Mouse (Mus musculus): ENCODE data around the gene Rabl3. TPM values are rescaled to one million over a fixed set of nuclear protein-coding genes. Genes with fewer than 3 reads are reported as not detected.
A peak's percentile ranks its signal among the peaks of the same experiment; 100 is the strongest.

Gene Rabl3
- total RNA-seq, 2 experiments from 2014 or later: 8.1 to 9.6 TPM

- no peak for DNase-seq (ENCODE audit: low spot score in 2 of 2)
- intact Hi-C loops (cut with DNase I): loop anchor here (2.0 to 5.0 kb wide), 2 partner anchors 74 to 113 kb away; partner anchors contain the start of gene Ndufb4
These were observed 460 bp upstream of the Rabl3 start for GRCm38 (mm10) chr16:37539240-37539610.

- no peak for DNase-seq (ENCODE audit: low spot score in 2 of 2)
- intact Hi-C loops (cut with DNase I): no loop called here
These were observed 1.1 kb downstream of the Rabl3 start for GRCm38 (mm10) chr16:37540776-37541175.

- intact Hi-C loops (cut with DNase I): no loop called here
- no peak for DNase-seq (ENCODE audit: low spot score in 2 of 2)
These were observed 6.6 kb downstream of the Rabl3 start for GRCm38 (mm10) chr16:37546312-37546711.

GRCm38 (mm10) chr16:37550266-37550665, 10.6 kb downstream of the Rabl3 start:
- no peak for DNase-seq (ENCODE audit: low spot score in 2 of 2)
- intact Hi-C loops (cut with DNase I): no loop called here

GRCm38 (mm10) chr16:37550981-37551380, 11.3 kb downstream of the Rabl3 start:
- intact Hi-C loops (cut with DNase I): no loop called here
- DNase-seq (ENCODE audit: low spot score in 2 of 2): no peak

- intact Hi-C loops (cut with DNase I): no loop called here
- no peak for DNase-seq (ENCODE audit: low spot score in 2 of 2)
These were observed 13.1 kb downstream of the Rabl3 start for GRCm38 (mm10) chr16:37552824-37553223.

GRCm38 (mm10) chr16:37562414-37562813, 22.7 kb downstream of the Rabl3 start:
- DNase-seq (ENCODE audit: low spot score in 2 of 2): no peak

GRCm38 (mm10) chr16:37562961-37563360, 23.3 kb downstream of the Rabl3 start:
- peak; percentile 26 to 78 for DNase-seq (ENCODE audit: low spot score in 2 of 2)
- intact Hi-C loops (cut with DNase I): no loop called here

More at GRCm38 (mm10) chr16:37562414-37562813, 22.7 kb downstream of the Rabl3 start:
- intact Hi-C loops (cut with DNase I): no loop called here

- intact Hi-C loops (cut with DNase I): no loop called here
- DNase-seq (ENCODE audit: low spot score in 2 of 2): no peak
These were observed 25.4 kb downstream of the Rabl3 start for GRCm38 (mm10) chr16:37565117-37565516.

GRCm38 (mm10) chr16:37566107-37566506, 26.4 kb downstream of the Rabl3 start:
- DNase-seq (ENCODE audit: low spot score in 2 of 2): peak in 1 of 2 experiments; percentile 62
- intact Hi-C loops (cut with DNase I): no loop called here

GRCm38 (mm10) chr16:37567113-37568050, 27.7 kb downstream of the Rabl3 start:
- intact Hi-C loops (cut with DNase I): no loop called here
- DNase-seq (ENCODE audit: low spot score in 2 of 2): no peak

GRCm38 (mm10) chr16:37571554-37571953, 31.9 kb downstream of the Rabl3 start:
- no peak for DNase-seq (ENCODE audit: low spot score in 2 of 2)
- intact Hi-C loops (cut with DNase I): no loop called here

- intact Hi-C loops (cut with DNase I): no loop called here
- DNase-seq (ENCODE audit: low spot score in 2 of 2): no peak
These were observed 32.6 kb downstream of the Rabl3 start for GRCm38 (mm10) chr16:37572117-37572754.

GRCm38 (mm10) chr16:37573061-37573460, 33.4 kb downstream of the Rabl3 start:
- no peak for DNase-seq (ENCODE audit: low spot score in 2 of 2)
- intact Hi-C loops (cut with DNase I): no loop called here

- intact Hi-C loops (cut with DNase I): no loop called here
These were observed 35.6 kb downstream of the Rabl3 start for GRCm38 (mm10) chr16:37575325-37575724.

GRCm38 (mm10) chr16:37579591-37579990, 39.9 kb downstream of the Rabl3 start:
- intact Hi-C loops (cut with DNase I): no loop called here
- DNase-seq (ENCODE audit: low spot score in 2 of 2): no peak

More at GRCm38 (mm10) chr16:37575325-37575724, 35.6 kb downstream of the Rabl3 start:
- no peak for DNase-seq (ENCODE audit: low spot score in 2 of 2)

GRCm38 (mm10) chr16:37579994-37580393, 40.3 kb downstream of the Rabl3 start, which contains the start of gene Hgd:
Gene Hgd, plus strand, starts transcription at chr16:37580153.
- intact Hi-C loops (cut with DNase I): no loop called here

GRCm38 (mm10) chr16:37580651-37581050, 41.0 kb downstream of the Rabl3 start:
- no peak for DNase-seq (ENCODE audit: low spot score in 2 of 2)
- intact Hi-C loops (cut with DNase I): no loop called here

More at GRCm38 (mm10) chr16:37579994-37580393, 40.3 kb downstream of the Rabl3 start, which contains the start of gene Hgd:
- DNase-seq (ENCODE audit: low spot score in 2 of 2): no peak

GRCm38 (mm10) chr16:37581901-37582300, 42.2 kb downstream of the Rabl3 start:
- intact Hi-C loops (cut with DNase I): no loop called here
- no peak for DNase-seq (ENCODE audit: low spot score in 2 of 2)

- intact Hi-C loops (cut with DNase I): no loop called here
- no peak for DNase-seq (ENCODE audit: low spot score in 2 of 2)
These were observed 43.6 kb downstream of the Rabl3 start for GRCm38 (mm10) chr16:37583306-37583705.
